In the genomic region with DNA sequence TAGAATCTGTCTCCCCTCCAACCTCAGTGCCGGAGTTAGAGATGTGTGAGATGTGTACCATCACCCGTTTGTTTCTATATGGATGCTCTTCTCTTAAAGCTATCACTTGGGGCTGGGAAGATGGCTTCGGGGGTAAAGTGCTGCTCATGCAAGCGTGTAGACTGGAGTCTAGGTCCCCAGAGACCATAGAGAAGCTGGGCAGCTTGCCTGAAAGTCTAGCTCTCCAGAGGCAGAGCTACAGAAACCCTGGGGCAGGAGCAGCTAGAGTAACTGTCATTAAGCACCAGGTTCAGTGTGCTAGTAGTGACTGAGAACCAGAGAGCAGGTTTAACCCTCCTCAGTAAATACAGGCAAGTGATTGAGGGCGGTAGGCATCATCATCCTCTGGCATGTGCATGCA, we compare ENCODE assay signal across 12 mouse cellular contexts. TPM values are rescaled to one million over a fixed set of nuclear protein-coding genes. Genes with fewer than 3 reads are reported as not detected.
DNase-seq lines count a peak whose midpoint lies in the region.
"Had no signal": no experiment of that assay in that cellular context is flagged by ENCODE, and none has a peak within 500 bp of the region (broad histone marks: within the 10 kb centered on the region; RNA-seq: fewer than 3 reads in every experiment).

No protein-coding gene starts in this region.

- intact Hi-C loops in heart, postnatal 14 days (cut with DNase I) = no loop called here

- peak; percentile 62 for DNase-seq in adrenal gland, postnatal 10 days
- DNase-seq in adrenal gland, adult (ENCODE audit: inconsistent age in 2 of 2, low spot score in 1 of 2) = no peak
- peak; percentile 31 to 47 for DNase-seq in heart, postnatal 14 days
- DNase-seq in heart, adult 8-10 months (ENCODE audit: low spot score) = no peak
- peak; percentile 44 for DNase-seq in NIH3T3 (ENCODE audit: low read depth)
- DNase-seq in kidney, postnatal 25 days = peak; percentile 59 to 67
- no peak for DNase-seq in urinary bladder, postnatal 4 days (ENCODE audit: low spot score in 2 of 2)
- DNase-seq in lung, postnatal 36 days = no peak
- DNase-seq: cerebellum, postnatal 10 days; forebrain, postnatal 0 days; lung, postnatal 4 days; thymus, adult 2 months had no signal

RNA-seq across cellular contexts. Expression of gene Zfand3, which starts 51.7 kb away (rescaled TPM):
- total RNA-seq in adrenal gland, postnatal 10 days (2021) = 100 to 1,000 TPM; 110 to 117 TPM
- total RNA-seq in heart, postnatal 14 days (2021) = 100 to 1,000 TPM; 118 to 128 TPM
- 100 to 1,000 TPM; 132 to 150 (median 148) TPM for total RNA-seq in heart, adult 8-10 months (2022)

Comparison
In these comparisons a context has a peak if more than half of its experiments do, and no peak if none do; other contexts are left out.
1. DNase-seq: peak in adrenal gland, postnatal 10 days (single experiment), heart, postnatal 14 days (2 of 2), NIH3T3 (single experiment) and kidney, postnatal 25 days (2 of 2); none in adrenal gland, adult (0 of 2), heart, adult 8-10 months (single experiment), urinary bladder, postnatal 4 days (0 of 2) and lung, postnatal 36 days (single experiment).